Mouse (Mus musculus) limb, embryonic 14.5 days (tissue): ENCODE results near the gene Kcna5. TPM values are rescaled to one million over a fixed set of nuclear protein-coding genes. Genes with fewer than 3 reads are reported as not detected.

Source experiments
- ATAC-seq: fragments of 200-750 bp; cut with Nextera tagmentation; 2 replicates; pipeline ENCODE4 v1.8.0; 2017; ENCODE audit warnings: low read depth, moderate number of reproducible peaks, moderate TSS enrichment; ENCODE audit not compliant: low FRiP score
- DNase-seq: peaks from one replicate; pipeline ENCODE4 v3.0.0-alpha.2; 2015; ENCODE audit warnings: low spot score
- H3K27ac ChIP-seq: fragments of 300-500 bp; sonication (generic); replicated peaks from 2 replicates; pipeline ENCODE4 v1.5.1; 2014; ENCODE audit warnings: low read depth, mild to moderate bottlenecking, low read length, moderate library complexity, mixed read lengths
- H3K27me3 ChIP-seq: fragments of 300-500 bp; sonication (generic); 2 replicates; pipeline ENCODE4 v1.6.1; 2014; ENCODE audit warnings: low read length, mixed read lengths; ENCODE audit not compliant: control insufficient read depth, insufficient read depth
- H3K36me3 ChIP-seq: fragments of 300-500 bp; sonication (generic); 2 replicates; pipeline ENCODE4 v1.6.1; 2014; ENCODE audit warnings: mild to moderate bottlenecking, low read length, moderate library complexity, mixed read lengths; ENCODE audit not compliant: control insufficient read depth, insufficient read depth
- H3K4me1 ChIP-seq: fragments of 300-500 bp; sonication (generic); 2 replicates; pipeline ENCODE4 v1.6.1; 2014; ENCODE audit warnings: antibody characterized with exemption, low read length, mixed read lengths; ENCODE audit not compliant: control insufficient read depth, insufficient read depth
- H3K4me2 ChIP-seq: fragments of 300-500 bp; sonication (generic); replicated peaks from 2 replicates; pipeline ENCODE4 v1.6.1; 2014; ENCODE audit warnings: low read depth, mild to moderate bottlenecking, low read length, moderate library complexity; ENCODE audit not compliant: severe bottlenecking
- H3K4me3 ChIP-seq: fragments of 300-500 bp; sonication (generic); replicated peaks from 2 replicates; pipeline ENCODE4 v1.5.1; 2014; ENCODE audit warnings: low read length
- H3K9ac ChIP-seq: fragments of 300-500 bp; sonication (generic); 2 replicates; pipeline ENCODE4 v1.6.1; 2014; ENCODE audit warnings: mild to moderate bottlenecking, low read depth, low read length, moderate library complexity; ENCODE audit not compliant: severe bottlenecking
- H3K9me3 ChIP-seq: fragments of 300-500 bp; sonication (generic); 2 replicates; pipeline ENCODE4 v1.6.1; 2016; ENCODE audit warnings: low read length; ENCODE audit not compliant: control insufficient read depth
- POLR2A ChIP-seq: fragments of 200-500 bp; IDR thresholded peaks from 2 replicates; pipeline ENCODE4 v1.8.0; 2012; ENCODE audit warnings: inconsistent platforms, mild to moderate bottlenecking, moderate library complexity, borderline replicate concordance; ENCODE audit not compliant: insufficient read depth, insufficient read length; ENCODE audit errors: extremely low read depth
- WGBS: fragments of 180-500 bp; shearing (Covaris S2); extraction: QIAGEN DNeasy Blood & Tissue Kit; methylation state at CpG from one replicate; pipeline ENCODE4 v1.1.7; 2014; 5-methylcytosine and 5-hydroxymethylcytosine counted together
- polyA plus RNA-seq, 2 experiments: library from polyadenylated mRNA; depleted of rRNA in 1 of 2; stranded (reverse) in 1 of 2; unstranded in 1 of 2; fragments of >200 nt; fragmentation: Nextera tagmentation in 1 of 2; extraction: Ambion mirVana in 1 of 2; gene quantifications; 2 replicates each; pipeline versions ENCODE4 v1.2.1 to v1.2.3; 2012 to 2014

Kcna5 gene
- polyA plus RNA-seq, 2 experiments = 3.1 to 5.0 TPM

GRCm38 (mm10) chr6:126567326-126567725, 32.1 kb upstream of the Kcna5 start:
- no peak for TF ChIP-seq POLR2A
- 88% methylated on average over 9 of the region's 9 CpGs for WGBS
- ATAC-seq (no peak), DNase-seq (no peak)
- H3K36me3 ChIP-seq = no peaks in the 10 kb centered on the region
- H3K27me3 ChIP-seq = no peaks in the 10 kb centered on the region
- no peak overlapping the region for H3K4me2 ChIP-seq
- no peaks in the 10 kb centered on the region for H3K9me3 ChIP-seq
- no peak overlapping the region for H3K9ac ChIP-seq
- H3K4me1 ChIP-seq = no peaks in the 10 kb centered on the region
- no peak overlapping the region for H3K4me3 ChIP-seq
- no peak overlapping the region for H3K27ac ChIP-seq

GRCm38 (mm10) chr6:126564376-126564775, 29.2 kb upstream of the Kcna5 start:
- no peak overlapping the region for H3K9ac ChIP-seq
- no peak for TF ChIP-seq POLR2A
- no peak overlapping the region for H3K4me3 ChIP-seq
- ATAC-seq (no peak), DNase-seq (no peak)
- no peak overlapping the region for H3K4me2 ChIP-seq
- WGBS = 62% methylated on average over 6 of the region's 6 CpGs
- 0 out of 2 replicates have a peak, but pooled peaks cover 2% of the 10 kb centered on the region for H3K4me1 ChIP-seq
- H3K9me3 ChIP-seq = no peaks in the 10 kb centered on the region
- no peaks in the 10 kb centered on the region for H3K27me3 ChIP-seq
- no peaks in the 10 kb centered on the region for H3K36me3 ChIP-seq
- no peak overlapping the region for H3K27ac ChIP-seq

- Histone ChIP-seq H3K36me3 (no peaks in the 10 kb centered on the region), H3K9me3 (no peaks in the 10 kb centered on the region), H3K27ac (no peak overlapping the region), H3K27me3 (no peaks in the 10 kb centered on the region), H3K4me1 (0 out of 2 replicates have a peak, but pooled peaks cover 2% of the 10 kb centered on the region), H3K4me3 (no peak overlapping the region), H3K9ac (no peak overlapping the region), H3K4me2 (no peak overlapping the region)
- ATAC-seq = peak; percentile 9; the same call in 1 of the 2 replicates
- WGBS = 13% methylated on average over 7 of the region's 7 CpGs
- TF ChIP-seq POLR2A = no peak
- peak; percentile 69 for DNase-seq
Measured at GRCm38 (mm10) chr6:126563898-126564297, 28.7 kb upstream of the Kcna5 start.

GRCm38 (mm10) chr6:126561702-126562101, 26.5 kb upstream of the Kcna5 start:
- no peaks in the 10 kb centered on the region for H3K36me3 ChIP-seq

GRCm38 (mm10) chr6:126560696-126561095, 25.5 kb upstream of the Kcna5 start:
- no peak for ATAC-seq
- no peak for TF ChIP-seq POLR2A
- no peaks in the 10 kb centered on the region for H3K9me3 ChIP-seq
- H3K27me3 ChIP-seq = no peaks in the 10 kb centered on the region
- 0 out of 2 replicates have a peak, but pooled peaks cover 2% of the 10 kb centered on the region for H3K4me1 ChIP-seq
- no peak overlapping the region for H3K4me2 ChIP-seq
- DNase-seq = no peak
- H3K9ac ChIP-seq = no peak overlapping the region
- 87% methylated on average over 1 of the region's 1 CpGs for WGBS
- no peak overlapping the region for H3K4me3 ChIP-seq
- no peaks in the 10 kb centered on the region for H3K36me3 ChIP-seq
- no peak overlapping the region for H3K27ac ChIP-seq

More at GRCm38 (mm10) chr6:126561702-126562101, 26.5 kb upstream of the Kcna5 start:
- H3K4me1 ChIP-seq = 0 out of 2 replicates have a peak, but pooled peaks cover 2% of the 10 kb centered on the region
- no peak for DNase-seq
- H3K4me2 ChIP-seq = no peak overlapping the region
- no peaks in the 10 kb centered on the region for H3K27me3 ChIP-seq
- no peak overlapping the region for H3K4me3 ChIP-seq
- H3K9me3 ChIP-seq = no peaks in the 10 kb centered on the region
- 30% methylated on average over 4 of the region's 4 CpGs for WGBS
- ATAC-seq = no peak
- no peak overlapping the region for H3K9ac ChIP-seq
- H3K27ac ChIP-seq = no peak overlapping the region
- TF ChIP-seq POLR2A = no peak
